Mouse (Mus musculus) kidney, adult 2 months (tissue): ENCODE measurements around the gene Dhh. TPM values are rescaled to one million over a fixed set of nuclear protein-coding genes. Genes with fewer than 3 reads are reported as not detected.

Experiments
- DNase-seq: peaks from one replicate; pipeline ENCODE4 v3.0.0; 2021
- H3K27ac ChIP-seq: fragments of 200-500 bp; 2 replicates; pipeline ENCODE4 v1.5.1; 2012; ENCODE audit warnings: low read depth, low read length, control low read depth, inconsistent platforms; ENCODE audit not compliant: insufficient read depth
- H3K27me3 ChIP-seq: fragments of 200-500 bp; replicated peaks from 2 replicates; pipeline ENCODE4 v1.6.1; 2012; ENCODE audit warnings: mild to moderate bottlenecking, moderate library complexity, low read length, inconsistent platforms; ENCODE audit not compliant: control insufficient read depth, insufficient read depth
- H3K36me3 ChIP-seq: fragments of 200-500 bp; 2 replicates; pipeline ENCODE4 v1.6.1; 2012; ENCODE audit warnings: mild to moderate bottlenecking, moderate library complexity, low read length, inconsistent platforms; ENCODE audit not compliant: control insufficient read depth, insufficient read depth
- H3K4me1 ChIP-seq: fragments of 200-500 bp; 2 replicates; pipeline ENCODE4 v1.6.1; 2011; ENCODE audit warnings: low read length; ENCODE audit not compliant: control insufficient read depth, insufficient read depth
- H3K4me3 ChIP-seq: fragments of 200-500 bp; 2 replicates; pipeline ENCODE4 v1.5.1; 2011; ENCODE audit warnings: mild to moderate bottlenecking, low read depth, low read length, control low read depth; ENCODE audit not compliant: insufficient read depth
- CTCF ChIP-seq: fragments of 200-500 bp; conservative IDR thresholded peaks from 2 replicates; pipeline ENCODE4 v1.5.1; 2011; ENCODE audit warnings: low read depth, mild to moderate bottlenecking, control low read depth, low read length, moderate library complexity, mixed read lengths; ENCODE audit not compliant: insufficient read depth, insufficient read length
- POLR2A ChIP-seq: fragments of 200-500 bp; IDR thresholded peaks from one replicate; pipeline ENCODE4 v1.6.1; 2011; ENCODE audit warnings: low read depth, low read length, control low read depth
- WGBS: fragments of 180-500 bp; shearing (Covaris S2); methylation state at CpG from one replicate; pipeline ENCODE4 v1.1.7; 2018; 5-methylcytosine and 5-hydroxymethylcytosine counted together
- polyA plus RNA-seq: library from polyadenylated mRNA; depleted of rRNA; stranded (reverse); fragments of >200 nt; gene quantifications from 2 replicates; pipeline ENCODE4 v1.2.3, GENCODE M21; 2012

Gene Dhh
- polyA plus RNA-seq, 1 experiment, result 1.2 TPM

DNA sequence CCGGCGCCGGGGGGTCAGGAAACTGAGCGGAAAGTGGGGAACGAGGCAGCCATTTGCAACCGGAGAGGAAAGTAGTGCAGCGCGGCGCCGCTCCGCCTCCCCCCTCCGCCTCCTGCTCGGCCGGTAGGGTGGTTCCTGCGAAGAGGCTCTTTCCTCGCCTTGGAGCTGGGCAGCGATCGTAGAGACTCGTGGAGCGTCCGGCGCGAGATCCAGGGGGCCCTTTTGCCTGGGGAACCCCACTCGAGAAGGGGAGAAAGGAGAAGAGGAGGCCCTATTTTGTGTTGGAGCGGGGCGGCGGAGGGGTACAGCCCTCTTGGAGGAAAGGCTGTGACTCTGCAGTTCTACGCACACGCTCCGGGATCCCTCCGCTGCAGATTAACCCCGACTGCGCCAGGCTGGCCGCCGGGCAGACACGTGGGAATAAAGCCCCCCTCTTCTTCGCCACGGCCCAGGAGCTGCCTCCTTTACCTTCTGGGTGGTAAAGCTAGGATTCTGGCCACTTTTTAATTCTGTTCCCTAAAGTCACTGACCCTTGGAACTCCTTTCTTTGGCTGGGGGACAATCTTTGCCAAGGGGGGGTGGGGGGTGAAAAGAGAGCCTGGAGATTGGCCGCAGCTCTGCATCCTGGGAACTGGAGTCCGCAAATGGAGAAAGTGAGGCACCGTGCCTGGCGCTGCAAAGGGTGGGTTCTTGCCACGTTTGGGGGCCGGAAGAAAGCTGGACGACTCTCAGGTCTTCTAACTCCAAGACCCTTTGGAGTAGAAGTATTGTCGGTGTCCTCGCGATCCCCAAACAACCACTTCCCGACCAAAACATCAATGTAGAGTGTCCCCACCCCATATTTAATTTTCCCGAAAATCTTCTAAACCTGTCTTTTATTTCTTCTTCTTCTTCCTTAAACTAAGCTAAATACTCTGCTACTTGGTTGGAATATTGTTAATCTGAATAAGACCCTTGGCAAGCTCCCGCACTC is 26.1 kb downstream of the Dhh start:
- WGBS, result 1% methylated on average over 51 of the region's 51 CpGs
- peaks cover 23% of the 10 kb centered on the region for H3K4me1 ChIP-seq
- peak overlapping the region; percentile 100 for H3K27ac ChIP-seq
- no peaks in the 10 kb centered on the region for H3K27me3 ChIP-seq
- no peaks in the 10 kb centered on the region for H3K36me3 ChIP-seq
- peak; percentile 96 for DNase-seq
- peak; percentile 7 for TF ChIP-seq POLR2A
- no peak for TF ChIP-seq CTCF
- H3K4me3 ChIP-seq, result peak overlapping the region; percentile 91

GRCm38 (mm10) chr15:98871070-98871915 is 27.0 kb downstream of the Dhh start, which contains the start of gene Kmt2d:
Gene Kmt2d (minus strand): TSS chr15:98871204.
- DNase-seq, result peak; percentile 48
- TF ChIP-seq CTCF, result no peak
- no peaks in the 10 kb centered on the region for H3K27me3 ChIP-seq
- peaks cover 23% of the 10 kb centered on the region for H3K4me1 ChIP-seq
- WGBS, result under 1% methylated on average over 91 of the region's 94 CpGs
- peak within 1 kb of the TSS; percentile 100 for H3K27ac ChIP-seq
- peak within 1 kb of the TSS; percentile 91 for H3K4me3 ChIP-seq
- no peaks in the 10 kb centered on the region for H3K36me3 ChIP-seq

DNA sequence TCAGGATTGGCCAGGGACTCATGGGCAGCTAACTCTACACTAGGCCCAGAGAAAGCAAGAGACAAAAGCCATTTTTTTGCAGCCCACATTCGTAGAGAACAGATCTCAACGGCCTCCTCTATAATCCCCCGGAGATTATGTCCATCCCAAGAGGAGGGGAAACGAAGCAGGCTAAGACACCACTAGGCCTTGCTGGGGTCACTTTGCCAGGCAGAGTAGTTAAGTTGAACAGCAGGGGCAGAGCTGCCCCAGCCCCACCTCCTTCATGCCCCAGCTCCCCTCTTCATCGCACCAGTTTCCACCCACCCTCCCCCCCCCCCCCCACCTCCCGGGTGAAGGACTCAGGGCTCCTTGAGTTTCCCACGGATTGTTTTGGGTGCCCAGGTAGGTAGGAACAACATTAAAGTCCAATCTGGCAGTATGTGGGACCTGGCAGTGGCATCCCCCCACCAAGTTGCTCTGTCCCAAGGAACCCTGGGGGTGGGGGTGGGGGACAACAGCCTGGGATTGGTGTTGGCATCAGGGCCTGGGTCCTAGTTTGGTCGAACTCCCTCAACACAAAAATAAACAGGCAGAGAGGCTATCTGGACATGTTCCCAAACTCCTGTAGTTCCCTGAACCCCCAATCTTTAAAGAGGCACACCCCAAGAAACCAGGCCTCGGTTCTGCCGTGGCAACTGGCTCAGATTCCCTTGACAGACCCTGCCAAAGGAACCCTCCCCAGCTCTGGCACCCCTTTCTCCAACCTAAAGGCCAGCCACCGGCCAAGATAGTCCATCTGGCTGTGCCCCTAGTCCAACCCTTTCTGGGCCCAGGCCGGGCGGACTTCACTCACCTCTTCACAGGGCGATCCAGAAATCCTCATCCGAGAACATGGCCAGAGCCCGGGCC is 27.9 kb downstream of the Dhh start:
- H3K27ac ChIP-seq, result peak overlapping the region; percentile 54
- peak; percentile 62 for DNase-seq
- H3K4me1 ChIP-seq, result peaks cover 23% of the 10 kb centered on the region
- no peaks in the 10 kb centered on the region for H3K27me3 ChIP-seq
- no peaks in the 10 kb centered on the region for H3K36me3 ChIP-seq
- 0% methylated on average over 16 of the region's 16 CpGs for WGBS
- H3K4me3 ChIP-seq, result peak overlapping the region; percentile 91
- TF ChIP-seq POLR2A, result no peak
- no peak for TF ChIP-seq CTCF

DNA sequence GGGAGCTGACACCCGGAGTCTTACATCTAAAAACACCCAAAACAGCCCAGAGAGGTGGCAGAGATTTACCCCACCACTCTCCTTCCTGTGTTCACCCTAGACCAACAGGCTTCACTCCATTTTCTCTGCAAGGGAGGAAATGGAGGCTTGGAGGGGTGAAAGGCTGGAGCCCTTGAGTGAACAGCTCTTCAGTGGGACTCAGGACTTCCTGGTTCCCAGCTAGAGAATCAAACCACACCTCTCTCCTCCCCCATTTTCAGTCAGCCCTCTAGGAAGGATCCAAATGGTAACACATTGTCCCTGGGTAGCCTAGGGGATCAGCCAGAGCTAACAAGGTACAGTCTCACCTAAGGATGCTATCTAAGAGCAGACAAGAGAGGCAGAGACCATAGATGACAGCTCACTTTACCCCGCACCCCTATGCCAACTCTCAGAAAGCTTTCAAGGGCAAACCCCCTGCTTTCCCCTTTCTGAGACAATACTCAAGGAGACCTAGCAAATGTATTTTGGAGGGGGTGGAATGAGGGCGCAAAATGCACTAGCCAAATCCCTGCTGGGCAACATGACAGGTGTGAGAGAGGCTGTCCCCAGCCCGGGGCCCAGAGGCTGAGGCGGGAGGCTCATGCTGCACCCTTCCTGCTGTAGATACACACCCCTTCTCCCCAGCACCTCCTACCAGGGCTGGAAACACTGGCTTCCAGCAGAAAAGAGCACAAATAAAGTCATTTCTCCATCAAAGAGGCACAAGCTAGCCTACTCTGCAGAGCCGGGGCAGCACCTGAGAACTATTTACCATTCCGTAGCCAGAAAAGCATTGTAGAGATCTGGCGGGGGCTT is 28.8 kb downstream of the Dhh start:
- Histone ChIP-seq H3K36me3 (peaks cover 3% of the 10 kb centered on the region; the same call in 1 of the 2 replicates), H3K4me1 (peaks cover 23% of the 10 kb centered on the region), H3K4me3 (peak overlapping the region; percentile 91), H3K27me3 (no peaks in the 10 kb centered on the region), H3K27ac (peak overlapping the region; percentile 14; the same call in 1 of the 2 replicates)
- WGBS, result 6% methylated on average over 8 of the region's 8 CpGs
- DNase-seq, result peak; percentile 19
- TF ChIP-seq CTCF, result no peak
- TF ChIP-seq POLR2A, result no peak

- H3K27me3 ChIP-seq, result no peaks in the 10 kb centered on the region
- peaks cover 4% of the 10 kb centered on the region; the same call in 1 of the 2 replicates for H3K36me3 ChIP-seq
- no peak overlapping the region for H3K27ac ChIP-seq
- 19% methylated on average over 11 of the region's 11 CpGs for WGBS
- DNase-seq, result no peak
- H3K4me1 ChIP-seq, result peaks cover 23% of the 10 kb centered on the region
- no peak for TF ChIP-seq CTCF
- TF ChIP-seq POLR2A, result no peak
- 0 out of 2 replicates have a peak overlapping the region, but pooled peaks have one; percentile 5 for H3K4me3 ChIP-seq
These were observed 29.8 kb downstream of the Dhh start for GRCm38 (mm10) chr15:98868346-98869063.
